Mouse (Mus musculus) heart, embryonic 15.5 days (tissue): Measurements from ENCODE around the gene Lrrc4. TPM values are rescaled to one million over a fixed set of nuclear protein-coding genes. Genes with fewer than 3 reads are reported as not detected.
A peak's percentile ranks its signal among the peaks of the same experiment; 100 is the strongest.

Source experiments
- ATAC-seq: fragments of 200-750 bp; cut with Nextera tagmentation; replicated peaks from 2 replicates; pipeline ENCODE4 v1.8.0; 2017; ENCODE audit warnings: low read depth, moderate TSS enrichment; ENCODE audit not compliant: insufficient number of reproducible peaks, insufficient read depth, low FRiP score
- H3K27ac ChIP-seq: fragments of 300-500 bp; sonication (generic); 2 replicates; pipeline ENCODE4 v1.5.1; 2015; ENCODE audit warnings: mild to moderate bottlenecking, inconsistent platforms
- H3K27me3 ChIP-seq: fragments of 300-500 bp; sonication (generic); 2 replicates; pipeline ENCODE4 v1.6.1; 2015; ENCODE audit warnings: inconsistent platforms
- H3K36me3 ChIP-seq: fragments of 300-500 bp; sonication (generic); 2 replicates; pipeline ENCODE4 v1.6.1; 2015; ENCODE audit warnings: mild to moderate bottlenecking, inconsistent platforms
- H3K4me1 ChIP-seq: fragments of 300-500 bp; sonication (generic); replicated peaks from 2 replicates; pipeline ENCODE4 v1.6.1; 2015; ENCODE audit warnings: inconsistent platforms
- H3K4me2 ChIP-seq: fragments of 300-500 bp; sonication (generic); 2 replicates; pipeline ENCODE4 v1.6.1; 2015; ENCODE audit warnings: inconsistent platforms, mild to moderate bottlenecking, moderate library complexity
- H3K4me3 ChIP-seq: fragments of 300-500 bp; sonication (generic); 2 replicates; pipeline ENCODE4 v1.5.1; 2015; ENCODE audit warnings: mild to moderate bottlenecking, inconsistent platforms
- H3K9ac ChIP-seq: fragments of 300-500 bp; sonication (generic); 2 replicates; pipeline ENCODE4 v1.6.1; 2015; ENCODE audit warnings: mild to moderate bottlenecking, inconsistent platforms
- H3K9me3 ChIP-seq: fragments of 300-500 bp; sonication (generic); replicated peaks from 2 replicates; pipeline ENCODE4 v1.6.1; 2016; ENCODE audit warnings: inconsistent platforms
- whole genome bisulfite sequencing: fragments of 180-500 bp; shearing (Covaris S2); methylation state at CpG from one replicate; pipeline ENCODE4 v1.1.7; 2015; ENCODE audit warnings: mixed read lengths; 5-methylcytosine and 5-hydroxymethylcytosine counted together
- polyA plus RNA-seq: library from polyadenylated mRNA; unstranded; fragments of >200 nt; fragmentation: Nextera tagmentation; extraction: Ambion mirVana; gene quantifications from 2 replicates; pipeline ENCODE4 v1.2.1, GENCODE M21; 2015

Gene Lrrc4
- polyA plus RNA-seq, 1 experiment from 2014 or later: 0.30 TPM

GRCm38 (mm10) chr6:28854598-28854997 is 23.1 kb upstream of the Lrrc4 start:
- Histone ChIP-seq H3K9me3 (no peaks in the 10 kb centered on the region), H3K4me2 (no peak overlapping the region), H3K9ac (no peak overlapping the region), H3K4me3 (no peak overlapping the region), H3K27me3 (no peaks in the 10 kb centered on the region), H3K27ac (no peak overlapping the region), H3K4me1 (peaks cover 46% of the 10 kb centered on the region), H3K36me3 (no peaks in the 10 kb centered on the region)
- ATAC-seq: no peak
- 74% methylated on average over 8 of the region's 8 CpGs for WGBS

GRCm38 (mm10) chr6:28853654-28854053 is 22.1 kb upstream of the Lrrc4 start:
- H3K36me3 ChIP-seq: no peaks in the 10 kb centered on the region
- no peak overlapping the region for H3K9ac ChIP-seq
- H3K9me3 ChIP-seq: no peaks in the 10 kb centered on the region
- no peaks in the 10 kb centered on the region for H3K27me3 ChIP-seq
- H3K4me1 ChIP-seq: peaks cover 56% of the 10 kb centered on the region
- ATAC-seq: no peak
- 33% methylated on average over 2 of the region's 2 CpGs for WGBS
- H3K27ac ChIP-seq: no peak overlapping the region
- no peak overlapping the region for H3K4me3 ChIP-seq
- no peak overlapping the region for H3K4me2 ChIP-seq

- Histone ChIP-seq H3K4me3 (no peak overlapping the region), H3K4me2 (no peak overlapping the region), H3K9me3 (no peaks in the 10 kb centered on the region), H3K27me3 (no peaks in the 10 kb centered on the region), H3K9ac (no peak overlapping the region), H3K4me1 (peaks cover 60% of the 10 kb centered on the region), H3K27ac (no peak overlapping the region), H3K36me3 (no peaks in the 10 kb centered on the region)
- ATAC-seq: no peak
- WGBS: 34% methylated on average over 3 of the region's 3 CpGs
Measured at GRCm38 (mm10) chr6:28853164-28853563, 21.6 kb upstream of the Lrrc4 start.

GRCm38 (mm10) chr6:28852342-28852741 is 20.8 kb upstream of the Lrrc4 start:
- Histone ChIP-seq H3K36me3 (no peaks in the 10 kb centered on the region), H3K27me3 (no peaks in the 10 kb centered on the region), H3K27ac (no peak overlapping the region), H3K9ac (no peak overlapping the region), H3K4me1 (peaks cover 64% of the 10 kb centered on the region), H3K9me3 (no peaks in the 10 kb centered on the region), H3K4me2 (no peak overlapping the region), H3K4me3 (no peak overlapping the region)
- WGBS: 63% methylated on average over 7 of the region's 7 CpGs
- no peak for ATAC-seq

- H3K9me3 ChIP-seq: no peaks in the 10 kb centered on the region
- WGBS: 81% methylated on average over 9 of the region's 9 CpGs
- H3K4me1 ChIP-seq: peaks cover 59% of the 10 kb centered on the region
Measured at GRCm38 (mm10) chr6:28850326-28850900, 18.9 kb upstream of the Lrrc4 start.

GRCm38 (mm10) chr6:28849317-28849716 is 17.8 kb upstream of the Lrrc4 start:
- ATAC-seq: no peak
- no peak overlapping the region for H3K4me2 ChIP-seq
- H3K4me1 ChIP-seq: peaks cover 59% of the 10 kb centered on the region
- WGBS: 46% methylated on average over 3 of the region's 3 CpGs
- H3K9me3 ChIP-seq: no peaks in the 10 kb centered on the region
- 0 out of 2 replicates have a peak overlapping the region, but pooled peaks have one; percentile 28 for H3K27ac ChIP-seq
- H3K4me3 ChIP-seq: no peak overlapping the region
- H3K36me3 ChIP-seq: no peaks in the 10 kb centered on the region
- no peaks in the 10 kb centered on the region for H3K27me3 ChIP-seq
- H3K9ac ChIP-seq: no peak overlapping the region

More at GRCm38 (mm10) chr6:28850326-28850900, 18.9 kb upstream of the Lrrc4 start:
- H3K36me3 ChIP-seq: no peaks in the 10 kb centered on the region
- no peak overlapping the region for H3K4me3 ChIP-seq
- no peak overlapping the region for H3K4me2 ChIP-seq
- no peak overlapping the region for H3K27ac ChIP-seq
- ATAC-seq: no peak
- H3K9ac ChIP-seq: no peak overlapping the region
- no peaks in the 10 kb centered on the region for H3K27me3 ChIP-seq

- 0 out of 2 replicates have a peak overlapping the region, but pooled peaks have one; percentile 28 for H3K27ac ChIP-seq
- no peaks in the 10 kb centered on the region for H3K36me3 ChIP-seq
- H3K4me1 ChIP-seq: peaks cover 55% of the 10 kb centered on the region
- ATAC-seq: no peak
- WGBS: 73% methylated on average over 9 of the region's 9 CpGs
- H3K9ac ChIP-seq: no peak overlapping the region
- H3K27me3 ChIP-seq: no peaks in the 10 kb centered on the region
- no peak overlapping the region for H3K4me3 ChIP-seq
- H3K9me3 ChIP-seq: no peaks in the 10 kb centered on the region
- no peak overlapping the region for H3K4me2 ChIP-seq
Measured at GRCm38 (mm10) chr6:28848891-28849290, 17.3 kb upstream of the Lrrc4 start.

GRCm38 (mm10) chr6:28848285-28848794 is 16.8 kb upstream of the Lrrc4 start:
- Histone ChIP-seq H3K4me1 (peaks cover 50% of the 10 kb centered on the region), H3K4me3 (no peak overlapping the region), H3K36me3 (no peaks in the 10 kb centered on the region), H3K4me2 (no peak overlapping the region), H3K9ac (no peak overlapping the region), H3K27ac (no peak overlapping the region), H3K9me3 (no peaks in the 10 kb centered on the region), H3K27me3 (no peaks in the 10 kb centered on the region)
- 70% methylated on average over 6 of the region's 6 CpGs for WGBS
- no peak for ATAC-seq

- H3K4me2 ChIP-seq: no peak overlapping the region
- H3K4me1 ChIP-seq: peaks cover 46% of the 10 kb centered on the region
- H3K4me3 ChIP-seq: no peak overlapping the region
- H3K27ac ChIP-seq: no peak overlapping the region
- no peaks in the 10 kb centered on the region for H3K36me3 ChIP-seq
- H3K9me3 ChIP-seq: no peaks in the 10 kb centered on the region
- no peaks in the 10 kb centered on the region for H3K27me3 ChIP-seq
- WGBS: 45% methylated on average over 6 of the region's 6 CpGs
- ATAC-seq: 0 out of 2 replicates have a peak, but pooled peaks have one; percentile 31
- H3K9ac ChIP-seq: no peak overlapping the region
Measured at GRCm38 (mm10) chr6:28847616-28848015, 16.1 kb upstream of the Lrrc4 start.

- no peaks in the 10 kb centered on the region for H3K36me3 ChIP-seq
- H3K4me3 ChIP-seq: no peak overlapping the region
- no peaks in the 10 kb centered on the region for H3K27me3 ChIP-seq
- 39% methylated on average over 4 of the region's 4 CpGs for WGBS
- no peak overlapping the region for H3K27ac ChIP-seq
- peaks cover 51% of the 10 kb centered on the region for H3K4me1 ChIP-seq
- H3K4me2 ChIP-seq: no peak overlapping the region
- no peak overlapping the region for H3K9ac ChIP-seq
- H3K9me3 ChIP-seq: no peaks in the 10 kb centered on the region
- no peak for ATAC-seq
Measured at GRCm38 (mm10) chr6:28845610-28846009, 14.1 kb upstream of the Lrrc4 start.

GRCm38 (mm10) chr6:28842375-28843276 is 11.1 kb upstream of the Lrrc4 start:
- H3K4me2 ChIP-seq: no peak overlapping the region
- peaks cover 28% of the 10 kb centered on the region for H3K4me1 ChIP-seq
- no peak overlapping the region for H3K27ac ChIP-seq
- no peak overlapping the region for H3K4me3 ChIP-seq
- no peak overlapping the region for H3K9ac ChIP-seq
- no peaks in the 10 kb centered on the region for H3K27me3 ChIP-seq
- WGBS: 52% methylated on average over 4 of the region's 4 CpGs
- H3K9me3 ChIP-seq: no peaks in the 10 kb centered on the region
- ATAC-seq: no peak
- H3K36me3 ChIP-seq: no peaks in the 10 kb centered on the region
